Mouse (Mus musculus): ENCODE measurements around the gene Lrrc8c.

GRCm38 (mm10) chr5:105493377-105493776, 25.8 kb upstream of the Lrrc8c start:
- no peak for TF ChIP-seq CTCF (IDR thresholded peaks at IDR 0.05)
- TF ChIP-seq EP300 (IDR thresholded peaks at IDR 0.05) = no peak
